Mouse (Mus musculus): ENCODE data around the gene Olfr339. TPM values are rescaled to one million over a fixed set of nuclear protein-coding genes. Genes with fewer than 3 reads are reported as not detected.

Olfr339 gene
- total RNA-seq, 1 experiment, result not detected

DNA sequence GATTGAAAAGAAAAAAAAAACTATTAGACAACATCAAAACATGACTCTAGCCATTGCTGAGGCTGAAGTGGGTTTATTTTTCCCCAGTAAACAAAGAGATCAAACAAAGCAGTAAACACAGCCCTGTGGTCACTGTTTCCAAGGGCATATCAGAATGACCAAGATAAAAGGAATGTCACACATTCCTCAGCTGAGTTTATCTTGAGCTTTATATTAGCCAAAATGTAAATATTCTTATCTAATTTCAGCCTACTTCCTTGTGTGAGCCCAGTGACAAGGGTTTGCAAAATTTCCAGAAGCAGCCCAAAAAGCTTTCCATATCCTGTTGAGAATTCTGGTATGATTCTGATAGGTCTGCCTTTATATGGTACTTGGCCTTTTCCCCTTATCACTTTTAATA, 54.9 kb downstream of the Olfr339 start:
- Histone ChIP-seq H3K27ac (ENCODE audit: insufficient read depth, low read depth, low read length, poor library complexity, severe bottlenecking) (no peak overlapping the region), H3K9ac (ENCODE audit: insufficient read depth, low read depth, low read length, poor library complexity, severe bottlenecking) (no peak overlapping the region), H3K9me3 (ENCODE audit: control insufficient read depth, insufficient read depth, low read depth, low read length) (no peaks in the 10 kb centered on the region), H3K4me3 (ENCODE audit: insufficient read depth in 1 of 2, low read depth in 1 of 2, low read length in 2 of 2, poor library complexity in 1 of 2, severe bottlenecking in 1 of 2) (no peak overlapping the region), H3K36me3 (ENCODE audit: control insufficient read depth, insufficient read depth, low read length, poor library complexity, severe bottlenecking) (no peaks in the 10 kb centered on the region), H3K4me1 (ENCODE audit: control insufficient read depth in 2 of 2, insufficient read depth in 2 of 2, low read length in 2 of 2, poor library complexity in 1 of 2) (no peaks in the 10 kb centered on the region)
- TF ChIP-seq ZC3H11A (IDR thresholded peaks at IDR 0.05; ENCODE audit: borderline replicate concordance, low read depth, low read length) (no peak), ZNF384 (IDR thresholded peaks at IDR 0.05; ENCODE audit: low read depth, low read length) (no peak), HCFC1 (IDR thresholded peaks at IDR 0.05; ENCODE audit: borderline replicate concordance, insufficient read depth, low read length) (no peak), MAFK (IDR thresholded peaks at IDR 0.05; ENCODE audit: insufficient read depth, low read depth, low read length) (no peak), CHD2 (IDR thresholded peaks at IDR 0.05; ENCODE audit: low read depth, low read length) (no peak)
- no peak for DNase-seq (ENCODE audit: low read depth, low spot score)
- in situ Hi-C loops (cut with MboI; ENCODE audit: low sequenced_read_pairs in 2 of 2, unreplicated experiment in 2 of 2), result no loop called here

Other genes with a start within 250 kb of the Olfr339 start
- gene Ptgs1, start 188.5 kb upstream of the Olfr339 start, total RNA-seq (2012; rRNA removed), result 8.7 and 9.0 TPM in 2 replicates
- gene Olfr338, start 45.4 kb upstream of the Olfr339 start, total RNA-seq (2012; rRNA removed), result not detected in 2 replicates
- gene Olfr340, start 33.6 kb downstream of the Olfr339 start, total RNA-seq (2012; rRNA removed), result 0.69 TPM in 1 of 2 replicates, not detected in the other
- not detected in 2 replicates for gene Olfr341, start 63.5 kb downstream of the Olfr339 start, total RNA-seq (2012; rRNA removed)
- gene Olfr342, start 106.1 kb downstream of the Olfr339 start, total RNA-seq (2012; rRNA removed), result not detected in 2 replicates
- not detected in 2 replicates for gene Olfr344, start 147.7 kb downstream of the Olfr339 start, total RNA-seq (2012; rRNA removed)
- not detected in 2 replicates for gene Olfr345, start 221.1 kb downstream of the Olfr339 start, total RNA-seq (2012; rRNA removed)